ENCODE assay signal across 8 mouse cellular contexts in genomic region chr10:83543439-83544102, GRCm38 (mm10). TPM values are rescaled to one million over a fixed set of nuclear protein-coding genes. Genes with fewer than 3 reads are reported as not detected.
DNase-seq lines count a peak whose midpoint lies in the region; ATAC-seq lines count a peak whose summit lies in the region.

Washc4 (plus strand) TSS chr10:83543752.

- H3K4me3 ChIP-seq in forebrain, embryonic 10.5 days = peak within 1 kb of the TSS; percentile 92
- H3K4me3 ChIP-seq in heart, embryonic 16.5 days (ENCODE audit: low read length) = peak within 1 kb of the TSS; percentile 83
- H3K4me3 ChIP-seq in liver, embryonic 15.5 days (replicated peaks) = peak within 1 kb of the TSS; percentile 95
- H3K4me3 ChIP-seq in neural tube, embryonic 12.5 days = peak within 1 kb of the TSS; percentile 86

- peaks cover 13% of the 10 kb centered on the region for H3K4me1 ChIP-seq in forebrain, embryonic 10.5 days
- H3K4me1 ChIP-seq in heart, embryonic 16.5 days (ENCODE audit: control insufficient read depth, insufficient read depth, low read length) = peaks cover 17% of the 10 kb centered on the region
- H3K4me1 ChIP-seq in liver, embryonic 15.5 days (replicated peaks) = peaks cover 16% of the 10 kb centered on the region
- peaks cover 11% of the 10 kb centered on the region for H3K4me1 ChIP-seq in neural tube, embryonic 12.5 days

- DNase-seq in c-Kit-negative CD71-positive TER-119-positive erythroid progenitor cells, embryonic 14.5 days (ENCODE audit: low read depth, low spot score) = peak; percentile 81
- peak; percentile 89 for DNase-seq in forebrain, embryonic 10.5 days (ENCODE audit: extremely low spot score, low spot score)
- DNase-seq in kidney, postnatal 36 days = peak; percentile 95 to 99
- peak; percentile 81 for DNase-seq in telencephalon, adult 2 months (ENCODE audit: low read depth, low spot score)

- H3K36me3 ChIP-seq in forebrain, embryonic 10.5 days (replicated peaks) = peaks cover 16% of the 10 kb centered on the region
- H3K36me3 ChIP-seq in heart, embryonic 16.5 days (ENCODE audit: control insufficient read depth, insufficient read depth) = peaks cover 7% of the 10 kb centered on the region; the same call in 1 of the 2 replicates
- peaks cover 5% of the 10 kb centered on the region for H3K36me3 ChIP-seq in liver, embryonic 15.5 days (replicated peaks)
- peaks cover 9% of the 10 kb centered on the region for H3K36me3 ChIP-seq in neural tube, embryonic 12.5 days

- peak within 1 kb of the TSS; percentile 88 for H3K9ac ChIP-seq in heart, embryonic 16.5 days (ENCODE audit: low read length)
- H3K9ac ChIP-seq in liver, embryonic 15.5 days = peak within 1 kb of the TSS; percentile 86
- peak within 1 kb of the TSS; percentile 90 for H3K9ac ChIP-seq in neural tube, embryonic 12.5 days

- H3K27ac ChIP-seq in forebrain, embryonic 10.5 days = peak within 1 kb of the TSS; percentile 95
- peak within 1 kb of the TSS; percentile 87 for H3K27ac ChIP-seq in heart, embryonic 16.5 days (ENCODE audit: low read length)
- peak within 1 kb of the TSS; percentile 84 for H3K27ac ChIP-seq in liver, embryonic 15.5 days (replicated peaks)
- peak within 1 kb of the TSS; percentile 75 for H3K27ac ChIP-seq in neural tube, embryonic 12.5 days

- H3K4me2 ChIP-seq in heart, embryonic 16.5 days (ENCODE audit: low read depth, low read length) = peak within 1 kb of the TSS; percentile 85
- H3K4me2 ChIP-seq in liver, embryonic 15.5 days = peak within 1 kb of the TSS; percentile 86
- H3K4me2 ChIP-seq in neural tube, embryonic 12.5 days (replicated peaks) = peak within 1 kb of the TSS; percentile 63

- ATAC-seq in CD4-positive, CD25-positive, alpha-beta regulatory T cell, adult 4 months = peak; percentile 90
- peak; percentile 98 for ATAC-seq in heart, embryonic 16.5 days (replicated peaks; ENCODE audit: extremely low read depth, insufficient read depth, low FRiP score)
- ATAC-seq in liver, embryonic 15.5 days (ENCODE audit: insufficient read depth) = peak; percentile 100
- peak; percentile 99 for ATAC-seq in neural tube, embryonic 12.5 days (ENCODE audit: low FRiP score, low read depth)

- 1% methylated on average over 48 of the region's 49 CpGs for WGBS in forebrain, embryonic 10.5 days
- 2% methylated on average over 49 of the region's 49 CpGs for WGBS in heart, embryonic 16.5 days
- 3% methylated on average over 49 of the region's 49 CpGs for WGBS in liver, embryonic 15.5 days (ENCODE audit: insufficient replicate concordance)
- 2% methylated on average over 49 of the region's 49 CpGs for WGBS in neural tube, embryonic 12.5 days

- peaks cover 5% of the 10 kb centered on the region for H3K27me3 ChIP-seq in forebrain, embryonic 10.5 days (ENCODE audit: poor library complexity, severe bottlenecking)
- no peaks in the 10 kb centered on the region for H3K27me3 ChIP-seq in heart, embryonic 16.5 days (ENCODE audit: control insufficient read depth, insufficient read depth, low read length)
- peaks cover 11% of the 10 kb centered on the region; the same call in 1 of the 2 replicates for H3K27me3 ChIP-seq in liver, embryonic 15.5 days
- H3K27me3 ChIP-seq in neural tube, embryonic 12.5 days (replicated peaks) = no peaks in the 10 kb centered on the region

- H3K9me3 ChIP-seq in forebrain, embryonic 10.5 days = no peaks in the 10 kb centered on the region
- H3K9me3 ChIP-seq in heart, embryonic 16.5 days (replicated peaks; ENCODE audit: control insufficient read depth, low read length) = 0 out of 2 replicates have a peak, but pooled peaks cover 2% of the 10 kb centered on the region
- no peaks in the 10 kb centered on the region for H3K9me3 ChIP-seq in liver, embryonic 15.5 days (replicated peaks)
- H3K9me3 ChIP-seq in neural tube, embryonic 12.5 days = no peaks in the 10 kb centered on the region

RNA-seq across cellular contexts. Expression of gene Washc4, which starts in this region (rescaled TPM):
- 10 to 100 TPM; 21.7 to 26.4 TPM for polyA plus RNA-seq in CD4-positive, CD25-positive, alpha-beta regulatory T cell, adult 4 months (2017; shearing (Covaris generic))
- 35.0 and 36.8 TPM in 2 replicates for polyA plus RNA-seq in forebrain, embryonic 10.5 days (2016; fragmentation: Nextera tagmentation; extraction: Ambion mirVana)
- 25.1 and 25.2 TPM in 2 replicates for polyA plus RNA-seq in heart, embryonic 16.5 days (2015; fragmentation: Nextera tagmentation; extraction: Ambion mirVana)
- 10.2 and 10.5 TPM in 2 replicates for polyA plus RNA-seq in liver, embryonic 15.5 days (2015; fragmentation: Nextera tagmentation; extraction: Ambion mirVana)
- 36.8 and 41.0 TPM in 2 replicates for polyA plus RNA-seq in neural tube, embryonic 12.5 days (2016; fragmentation: Nextera tagmentation; extraction: Ambion mirVana)

Comparison
In these comparisons a context has a peak if more than half of its experiments do, and no peak if none do; other contexts are left out.
1. Peak in every context shown above with its lines: DNase-seq, ATAC-seq, H3K4me3 ChIP-seq and H3K27ac ChIP-seq.